Mouse (Mus musculus) spleen, adult 2 months (tissue): ENCODE results near the gene Fam118a.
A peak's percentile ranks its signal among the peaks of the same experiment; 100 is the strongest.

ENCODE experiments used
- CTCF ChIP-seq: fragments of 200-500 bp; IDR thresholded peaks from 2 replicates; pipeline ENCODE4 v1.5.1; 2011; ENCODE audit warnings: mild to moderate bottlenecking, inconsistent platforms; ENCODE audit not compliant: insufficient read depth, insufficient read length, insufficient replicate concordance; ENCODE audit errors: extremely low read depth
- POLR2A ChIP-seq: fragments of 200-500 bp; IDR thresholded peaks from 2 replicates; pipeline ENCODE4 v1.6.1; 2011; ENCODE audit warnings: low read depth, low read length, inconsistent platforms

- TF ChIP-seq POLR2A (peak; percentile 75), CTCF (no peak)
Observed at GRCm38 (mm10) chr15:84987874-84988825, 40.6 kb upstream of the Fam118a start, which contains the start of gene 5031439G07Rik.
